Mouse (Mus musculus) heart, postnatal 0 days (tissue): ENCODE measurements around the gene Kctd13. TPM values are rescaled to one million over a fixed set of nuclear protein-coding genes. Genes with fewer than 3 reads are reported as not detected.

Experiments used
- ATAC-seq: fragments of 200-750 bp; cut with Nextera tagmentation; 2 replicates; pipeline ENCODE4 v1.8.0; 2017; ENCODE audit warnings: low read depth, moderate number of reproducible peaks, moderate library complexity; ENCODE audit not compliant: insufficient read depth
- DNase-seq: peaks from one replicate; pipeline ENCODE4 v3.0.0-alpha.2; 2016; ENCODE audit warnings: low spot score
- H3K27ac ChIP-seq: fragments of 300-500 bp; sonication (generic); 2 replicates; pipeline ENCODE4 v1.5.1; 2014; ENCODE audit warnings: low read depth, mild to moderate bottlenecking
- H3K27me3 ChIP-seq: fragments of 300-500 bp; sonication (generic); 2 replicates; pipeline ENCODE4 v1.6.1; 2014; ENCODE audit warnings: low read length, mixed read lengths; ENCODE audit not compliant: control insufficient read depth, insufficient read depth
- H3K36me3 ChIP-seq: fragments of 300-500 bp; sonication (generic); replicated peaks from 2 replicates; pipeline ENCODE4 v1.6.1; 2014; ENCODE audit warnings: low read length, mixed read lengths; ENCODE audit not compliant: control insufficient read depth, insufficient read depth
- H3K4me1 ChIP-seq: fragments of 300-500 bp; sonication (generic); 2 replicates; pipeline ENCODE4 v1.6.1; 2014; ENCODE audit warnings: antibody characterized with exemption; ENCODE audit not compliant: control insufficient read depth, insufficient read depth
- H3K4me2 ChIP-seq: fragments of 300-500 bp; sonication (generic); 2 replicates; pipeline ENCODE4 v1.6.1; 2014; ENCODE audit warnings: low read depth, mild to moderate bottlenecking, low read length, moderate library complexity
- H3K4me3 ChIP-seq: fragments of 300-500 bp; sonication (generic); 2 replicates; pipeline ENCODE4 v1.5.1; 2014; ENCODE audit warnings: low read depth, low read length
- H3K9ac ChIP-seq: fragments of 300-500 bp; sonication (generic); replicated peaks from 2 replicates; pipeline ENCODE4 v1.6.1; 2014; ENCODE audit warnings: low read depth, low read length, mixed read lengths
- H3K9me3 ChIP-seq: fragments of 300-500 bp; sonication (generic); replicated peaks from 2 replicates; pipeline ENCODE4 v1.6.1; 2016; ENCODE audit warnings: low read length; ENCODE audit not compliant: control insufficient read depth
- CTCF ChIP-seq: IDR thresholded peaks from 2 replicates; pipeline ENCODE4 v1.5.1; 2016; ENCODE audit warnings: antibody characterized with exemption, control low read depth, low read depth
- EP300 ChIP-seq: IDR thresholded peaks from 2 replicates; pipeline ENCODE4 v1.6.1; 2016; ENCODE audit warnings: antibody characterized with exemption, low read depth
- WGBS: fragments of 180-500 bp; shearing (Covaris S2); extraction: QIAGEN DNeasy Blood & Tissue Kit; methylation state at CpG from one replicate; pipeline ENCODE4 v1.1.7; 2014; 5-methylcytosine and 5-hydroxymethylcytosine counted together
- polyA plus RNA-seq: library from polyadenylated mRNA; unstranded; fragments of >200 nt; fragmentation: Nextera tagmentation; extraction: Ambion mirVana; gene quantifications from 2 replicates; pipeline ENCODE4 v1.2.1, GENCODE M21; 2015
- total RNA-seq: library from RNA; depleted of rRNA; stranded (reverse); fragments of >200 nt; gene quantifications from 2 replicates; pipeline ENCODE4 v1.2.3, GENCODE M21; 2014; ENCODE audit warnings: low replicate concordance; rRNA removed

Kctd13 gene
- total and polyA plus RNA-seq, 2 experiments from 2014 or later: 6.8 to 11.2 TPM

GRCm38 (mm10) chr7:126983113-126983512 is 54.4 kb downstream of the Kctd13 start:
- ATAC-seq: no peak
- TF ChIP-seq EP300 (no peak), CTCF (no peak)
- WGBS: 74% methylated on average over 7 of the region's 7 CpGs
- H3K27me3 ChIP-seq: no peaks in the 10 kb centered on the region
- no peak overlapping the region for H3K4me3 ChIP-seq
- H3K9ac ChIP-seq: no peak overlapping the region
- peaks cover 39% of the 10 kb centered on the region for H3K36me3 ChIP-seq
- no peak overlapping the region for H3K27ac ChIP-seq
- no peaks in the 10 kb centered on the region for H3K4me1 ChIP-seq
- no peak for DNase-seq
- no peak overlapping the region for H3K4me2 ChIP-seq
- H3K9me3 ChIP-seq: no peaks in the 10 kb centered on the region

- Histone ChIP-seq H3K4me1 (no peaks in the 10 kb centered on the region), H3K36me3 (peaks cover 30% of the 10 kb centered on the region), H3K27ac (no peak overlapping the region), H3K4me3 (no peak overlapping the region), H3K27me3 (no peaks in the 10 kb centered on the region), H3K9ac (no peak overlapping the region), H3K4me2 (no peak overlapping the region), H3K9me3 (no peaks in the 10 kb centered on the region)
- 38% methylated on average over 10 of the region's 10 CpGs for WGBS
- no peak for ATAC-seq
- TF ChIP-seq EP300: no peak
- no peak for DNase-seq
Observed at GRCm38 (mm10) chr7:126984667-126985444, 56.2 kb downstream of the Kctd13 start.

- DNase-seq (peak; percentile 38), ATAC-seq (peak; percentile 74)
Observed at GRCm38 (mm10) chr7:126986319-126986718, 57.6 kb downstream of the Kctd13 start.

GRCm38 (mm10) chr7:126988816-126989215 is 60.1 kb downstream of the Kctd13 start:
- H3K4me1 ChIP-seq: no peaks in the 10 kb centered on the region
- H3K9me3 ChIP-seq: no peaks in the 10 kb centered on the region
- no peak for TF ChIP-seq CTCF
- TF ChIP-seq EP300: no peak
- no peak overlapping the region for H3K4me3 ChIP-seq
- no peak overlapping the region for H3K9ac ChIP-seq
- H3K36me3 ChIP-seq: peaks cover 33% of the 10 kb centered on the region
- no peaks in the 10 kb centered on the region for H3K27me3 ChIP-seq
- no peak overlapping the region for H3K27ac ChIP-seq
- H3K4me2 ChIP-seq: no peak overlapping the region
- 65% methylated on average over 8 of the region's 8 CpGs for WGBS
- no peak for ATAC-seq
- DNase-seq: no peak

More at GRCm38 (mm10) chr7:126986319-126986718, 57.6 kb downstream of the Kctd13 start:
- H3K4me2 ChIP-seq: no peak overlapping the region
- no peak overlapping the region for H3K9ac ChIP-seq
- no peak overlapping the region for H3K4me3 ChIP-seq
- H3K9me3 ChIP-seq: no peaks in the 10 kb centered on the region
- H3K27me3 ChIP-seq: no peaks in the 10 kb centered on the region
- TF ChIP-seq EP300 (no peak), CTCF (peak; percentile 62)
- peaks cover 26% of the 10 kb centered on the region for H3K36me3 ChIP-seq
- no peaks in the 10 kb centered on the region for H3K4me1 ChIP-seq
- H3K27ac ChIP-seq: no peak overlapping the region
- WGBS: 44% methylated on average over 9 of the region's 9 CpGs

Other genes with a start within 250 kb of the Kctd13 start
- gene Bola2, start 233.5 kb upstream of the Kctd13 start, total RNA-seq: 29.3 and 36.5 TPM in 2 replicates
- gene Bola2, start 233.5 kb upstream of the Kctd13 start, polyA plus RNA-seq: 89.0 and 93.7 TPM in 2 replicates
- 6.2 and 12.6 TPM in 2 replicates for gene Slx1b, start 233.1 kb upstream of the Kctd13 start, total RNA-seq
- gene Slx1b, start 233.1 kb upstream of the Kctd13 start, polyA plus RNA-seq: 4.9 and 6.3 TPM in 2 replicates
- gene Coro1a, start 221.1 kb upstream of the Kctd13 start, total RNA-seq: 14.8 and 25.3 TPM in 2 replicates
- 8.4 and 8.5 TPM in 2 replicates for gene Coro1a, start 221.1 kb upstream of the Kctd13 start, polyA plus RNA-seq
- 59.2 and 69.4 TPM in 2 replicates for gene Mapk3, start 169.3 kb upstream of the Kctd13 start, total RNA-seq
- gene Mapk3, start 169.3 kb upstream of the Kctd13 start, polyA plus RNA-seq: 51.9 and 53.0 TPM in 2 replicates
- 7.3 and 7.9 TPM in 2 replicates for gene Gdpd3, start 162.5 kb upstream of the Kctd13 start, total RNA-seq
- 0.69 and 0.77 TPM in 2 replicates for gene Gdpd3, start 162.5 kb upstream of the Kctd13 start, polyA plus RNA-seq
- gene Ypel3, start 151.9 kb upstream of the Kctd13 start, total RNA-seq: 88.9 and 146 TPM in 2 replicates
- 84.1 and 111 TPM in 2 replicates for gene Ypel3, start 151.9 kb upstream of the Kctd13 start, polyA plus RNA-seq
- 0.23 and 1.3 TPM in 2 replicates for gene Tbx6, start 147.4 kb upstream of the Kctd13 start, total RNA-seq
- 0.07 TPM in 1 of 2 replicates, not detected in the other for gene Tbx6, start 147.4 kb upstream of the Kctd13 start, polyA plus RNA-seq
- 93.7 and 118 TPM in 2 replicates for gene Ppp4c, start 136.4 kb upstream of the Kctd13 start, total RNA-seq
- 75.8 and 77.4 TPM in 2 replicates for gene Ppp4c, start 136.4 kb upstream of the Kctd13 start, polyA plus RNA-seq
- gene Fam57b, start 131.2 kb upstream of the Kctd13 start, total RNA-seq: 0.99 and 2.9 TPM in 2 replicates
- gene Fam57b, start 131.2 kb upstream of the Kctd13 start, polyA plus RNA-seq: 2.6 and 3.0 TPM in 2 replicates
- not detected in 2 replicates for gene 4930451I11Rik, start 97.2 kb upstream of the Kctd13 start, total RNA-seq
- not detected in 2 replicates for gene 4930451I11Rik, start 97.2 kb upstream of the Kctd13 start, polyA plus RNA-seq
- 0.73 TPM in 1 of 2 replicates, not detected in the other for gene Doc2a, start 81.5 kb upstream of the Kctd13 start, total RNA-seq
- gene Doc2a, start 81.5 kb upstream of the Kctd13 start, polyA plus RNA-seq: not detected in 2 replicates
- 2.6 and 5.3 TPM in 2 replicates for gene Hirip3, start 66.9 kb upstream of the Kctd13 start, total RNA-seq
- 6.6 and 8.6 TPM in 2 replicates for gene Hirip3, start 66.9 kb upstream of the Kctd13 start, polyA plus RNA-seq
- 16.6 and 29.5 TPM in 2 replicates for gene Ino80e, start 66.5 kb upstream of the Kctd13 start, total RNA-seq
- 35.8 and 37.0 TPM in 2 replicates for gene Ino80e, start 66.5 kb upstream of the Kctd13 start, polyA plus RNA-seq
- gene Taok2, start 44.2 kb upstream of the Kctd13 start, total RNA-seq: 47.4 and 47.9 TPM in 2 replicates
- gene Taok2, start 44.2 kb upstream of the Kctd13 start, polyA plus RNA-seq: 17.9 and 20.9 TPM in 2 replicates
- gene Tmem219, start 6.0 kb upstream of the Kctd13 start, total RNA-seq: 19.9 and 30.0 TPM in 2 replicates
- 19.9 and 20.5 TPM in 2 replicates for gene Tmem219, start 6.0 kb upstream of the Kctd13 start, polyA plus RNA-seq
- 0.23 TPM in 1 of 2 replicates, not detected in the other for gene Asphd1, start 20.7 kb downstream of the Kctd13 start, total RNA-seq
- not detected in 2 replicates for gene Asphd1, start 20.7 kb downstream of the Kctd13 start, polyA plus RNA-seq
- 8.7 and 14.2 TPM in 2 replicates for gene Sez6l2, start 21.7 kb downstream of the Kctd13 start, total RNA-seq
- 1.5 and 1.7 TPM in 2 replicates for gene Sez6l2, start 21.7 kb downstream of the Kctd13 start, polyA plus RNA-seq
- 135 and 150 TPM in 2 replicates for gene Cdipt, start 47.0 kb downstream of the Kctd13 start, total RNA-seq
- gene Cdipt, start 47.0 kb downstream of the Kctd13 start, polyA plus RNA-seq: 64.0 and 67.5 TPM in 2 replicates
- gene Cdiptos, start 47.2 kb downstream of the Kctd13 start, total RNA-seq: 1.8 TPM in 1 of 2 replicates, not detected in the other
- gene Cdiptos, start 47.2 kb downstream of the Kctd13 start, polyA plus RNA-seq: 1.2 and 1.5 TPM in 2 replicates
- gene Mvp, start 85.7 kb downstream of the Kctd13 start, total RNA-seq: 24.2 and 32.5 TPM in 2 replicates
- 16.1 and 17.4 TPM in 2 replicates for gene Mvp, start 85.7 kb downstream of the Kctd13 start, polyA plus RNA-seq
- gene Pagr1b, start 87.6 kb downstream of the Kctd13 start, total RNA-seq: not detected in 2 replicates
- not detected in 2 replicates for gene Pagr1b, start 87.6 kb downstream of the Kctd13 start, polyA plus RNA-seq
- not detected in 2 replicates for gene Pagr1a, start 88.5 kb downstream of the Kctd13 start, total RNA-seq
- 21.7 and 44.8 TPM in 2 replicates for gene Pagr1a, start 88.5 kb downstream of the Kctd13 start, polyA plus RNA-seq
- gene Gm42742, start 92.2 kb downstream of the Kctd13 start, total RNA-seq: 22.8 and 24.8 TPM in 2 replicates
- 5.7 and 44.5 TPM in 2 replicates for gene Gm42742, start 92.2 kb downstream of the Kctd13 start, polyA plus RNA-seq
- not detected in 2 replicates for gene Prrt2, start 92.3 kb downstream of the Kctd13 start, total RNA-seq
- 0.23 and 1.1 TPM in 2 replicates for gene Prrt2, start 92.3 kb downstream of the Kctd13 start, polyA plus RNA-seq
- 89.0 and 89.3 TPM in 2 replicates for gene Maz, start 98.2 kb downstream of the Kctd13 start, total RNA-seq
- gene Maz, start 98.2 kb downstream of the Kctd13 start, polyA plus RNA-seq: 15.6 and 16.1 TPM in 2 replicates
- gene Kif22, start 113.6 kb downstream of the Kctd13 start, total RNA-seq: 20.9 and 43.1 TPM in 2 replicates
- 22.4 and 22.8 TPM in 2 replicates for gene Kif22, start 113.6 kb downstream of the Kctd13 start, polyA plus RNA-seq
- gene Zg16, start 158.4 kb downstream of the Kctd13 start, total RNA-seq: not detected in 2 replicates
- gene Zg16, start 158.4 kb downstream of the Kctd13 start, polyA plus RNA-seq: 0.33 TPM in 1 of 2 replicates, not detected in the other
- 0.50 and 5.4 TPM in 2 replicates for gene AI467606, start 162.5 kb downstream of the Kctd13 start, total RNA-seq
- 0.89 and 0.94 TPM in 2 replicates for gene AI467606, start 162.5 kb downstream of the Kctd13 start, polyA plus RNA-seq
- 0.42 and 2.3 TPM in 2 replicates for gene Qprt, start 193.3 kb downstream of the Kctd13 start, total RNA-seq
- gene Qprt, start 193.3 kb downstream of the Kctd13 start, polyA plus RNA-seq: 0.88 and 1.1 TPM in 2 replicates
- gene Spn, start 208.9 kb downstream of the Kctd13 start, total RNA-seq: 0.19 and 1.3 TPM in 2 replicates
- 0.10 and 0.18 TPM in 2 replicates for gene Spn, start 208.9 kb downstream of the Kctd13 start, polyA plus RNA-seq